Comparison of ENCODE assay signal across 8 mouse cellular contexts in the genomic region with DNA sequence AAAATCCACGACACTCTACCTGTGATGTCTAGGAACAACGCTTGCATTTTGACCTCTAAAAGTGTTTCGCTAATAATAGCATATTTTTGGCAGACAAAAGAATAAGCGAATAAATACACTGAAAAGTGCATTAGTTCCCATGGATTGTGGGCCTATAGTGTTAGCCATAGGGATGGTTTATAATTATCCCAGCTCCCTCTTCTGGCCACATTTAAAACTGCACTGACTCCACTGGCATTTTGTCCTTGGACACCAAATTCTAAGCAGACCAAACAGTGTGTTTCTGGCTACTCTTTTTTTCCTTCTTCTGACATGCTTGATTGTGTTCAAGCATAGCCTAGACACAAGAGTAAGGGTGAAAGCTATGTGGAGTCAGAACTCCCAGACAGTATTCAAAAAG.
DNase-seq lines count a peak whose midpoint lies in the region; ATAC-seq and TF ChIP-seq lines count a peak whose summit lies in the region.

No protein-coding gene starts in this region.

- no peaks in the 10 kb centered on the region for H3K27me3 ChIP-seq in intestine, postnatal 0 days (replicated peaks; ENCODE audit: control insufficient read depth, insufficient read depth, low read length)
- H3K27me3 ChIP-seq in intestine, embryonic 15.5 days (replicated peaks) = no peaks in the 10 kb centered on the region
- H3K27me3 ChIP-seq in embryonic facial prominence, embryonic 11.5 days (ENCODE audit: control insufficient read depth, insufficient read depth, low read length) = no peaks in the 10 kb centered on the region
- H3K27me3 ChIP-seq in hindbrain, embryonic 12.5 days = no peaks in the 10 kb centered on the region
- no peaks in the 10 kb centered on the region for H3K27me3 ChIP-seq in neural tube, embryonic 11.5 days (ENCODE audit: control insufficient read depth, insufficient read depth, low read length)

- peak; percentile 80 for TF ChIP-seq CTCF in intestine, postnatal 0 days (IDR thresholded peaks at IDR 0.05; ENCODE audit: low read depth)

- no peak overlapping the region for H3K9ac ChIP-seq in intestine, postnatal 0 days (ENCODE audit: low read depth, low read length)
- H3K9ac ChIP-seq in intestine, embryonic 15.5 days = no peak overlapping the region
- no peak overlapping the region for H3K9ac ChIP-seq in embryonic facial prominence, embryonic 11.5 days (replicated peaks; ENCODE audit: low read length)
- no peak overlapping the region for H3K9ac ChIP-seq in hindbrain, embryonic 12.5 days
- H3K9ac ChIP-seq in neural tube, embryonic 11.5 days (ENCODE audit: low read length) = no peak overlapping the region

- H3K4me1 ChIP-seq in intestine, postnatal 0 days (replicated peaks; ENCODE audit: control insufficient read depth, insufficient read depth, low read length) = no peaks in the 10 kb centered on the region
- no peaks in the 10 kb centered on the region for H3K4me1 ChIP-seq in intestine, embryonic 15.5 days (replicated peaks)
- H3K4me1 ChIP-seq in embryonic facial prominence, embryonic 11.5 days (ENCODE audit: control insufficient read depth, insufficient read depth, low read length) = no peaks in the 10 kb centered on the region
- H3K4me1 ChIP-seq in hindbrain, embryonic 12.5 days = no peaks in the 10 kb centered on the region
- H3K4me1 ChIP-seq in neural tube, embryonic 11.5 days (ENCODE audit: control insufficient read depth, insufficient read depth, low read length) = no peaks in the 10 kb centered on the region

- no peak overlapping the region for H3K4me3 ChIP-seq in intestine, postnatal 0 days (ENCODE audit: low read depth, low read length)
- no peak overlapping the region for H3K4me3 ChIP-seq in intestine, embryonic 15.5 days (replicated peaks)
- no peak overlapping the region for H3K4me3 ChIP-seq in embryonic facial prominence, embryonic 11.5 days (ENCODE audit: low read depth, low read length)
- no peak overlapping the region for H3K4me3 ChIP-seq in hindbrain, embryonic 12.5 days
- H3K4me3 ChIP-seq in neural tube, embryonic 11.5 days (ENCODE audit: low read depth, low read length) = no peak overlapping the region

- 43% methylated on average over 4 of the region's 4 CpGs for WGBS in intestine, postnatal 0 days
- WGBS in intestine, embryonic 15.5 days = 42% methylated on average over 4 of the region's 4 CpGs
- WGBS in embryonic facial prominence, embryonic 11.5 days = 55% methylated on average over 4 of the region's 4 CpGs
- 52% methylated on average over 4 of the region's 4 CpGs for WGBS in hindbrain, embryonic 12.5 days
- WGBS in neural tube, embryonic 11.5 days = 56% methylated on average over 4 of the region's 4 CpGs

- no peaks in the 10 kb centered on the region for H3K9me3 ChIP-seq in intestine, postnatal 0 days (ENCODE audit: control insufficient read depth)
- no peaks in the 10 kb centered on the region for H3K9me3 ChIP-seq in intestine, embryonic 15.5 days
- H3K9me3 ChIP-seq in embryonic facial prominence, embryonic 11.5 days (replicated peaks; ENCODE audit: control insufficient read depth, low read length) = no peaks in the 10 kb centered on the region
- no peaks in the 10 kb centered on the region; the same call in 1 of the 2 replicates for H3K9me3 ChIP-seq in hindbrain, embryonic 12.5 days (replicated peaks)
- no peaks in the 10 kb centered on the region for H3K9me3 ChIP-seq in neural tube, embryonic 11.5 days (ENCODE audit: control insufficient read depth, low read length)

- H3K4me2 ChIP-seq in intestine, postnatal 0 days (replicated peaks; ENCODE audit: low read depth) = no peak overlapping the region
- no peak overlapping the region for H3K4me2 ChIP-seq in intestine, embryonic 15.5 days (replicated peaks)
- H3K4me2 ChIP-seq in embryonic facial prominence, embryonic 11.5 days (ENCODE audit: low read depth, low read length) = no peak overlapping the region
- H3K4me2 ChIP-seq in hindbrain, embryonic 12.5 days (replicated peaks) = no peak overlapping the region
- no peak overlapping the region for H3K4me2 ChIP-seq in neural tube, embryonic 11.5 days (ENCODE audit: low read depth)

- no peaks in the 10 kb centered on the region for H3K36me3 ChIP-seq in intestine, postnatal 0 days (ENCODE audit: control insufficient read depth, insufficient read depth)
- H3K36me3 ChIP-seq in intestine, embryonic 15.5 days = no peaks in the 10 kb centered on the region
- H3K36me3 ChIP-seq in embryonic facial prominence, embryonic 11.5 days (replicated peaks; ENCODE audit: control insufficient read depth, insufficient read depth, low read depth, low read length) = no peaks in the 10 kb centered on the region
- H3K36me3 ChIP-seq in hindbrain, embryonic 12.5 days = no peaks in the 10 kb centered on the region
- no peaks in the 10 kb centered on the region for H3K36me3 ChIP-seq in neural tube, embryonic 11.5 days (ENCODE audit: control insufficient read depth, insufficient read depth, low read length)

- DNase-seq in adrenal gland, postnatal 14 days = peak; percentile 62
- DNase-seq in embryonic facial prominence, embryonic 11.5 days (ENCODE audit: low spot score) = peak; percentile 79
- peak; percentile 67 to 69 for DNase-seq in left cerebral cortex, adult 18-20 months (ENCODE audit: low spot score in 2 of 2)
- DNase-seq in neural tube, embryonic 11.5 days (ENCODE audit: low spot score) = peak; percentile 48
- no peak for DNase-seq in spleen, postnatal 4 days (ENCODE audit: low spot score in 2 of 2)

- ATAC-seq in intestine, postnatal 0 days = no peak
- ATAC-seq in intestine, embryonic 15.5 days = no peak
- ATAC-seq in embryonic facial prominence, embryonic 11.5 days (replicated peaks; ENCODE audit: insufficient number of reproducible peaks, low FRiP score, low TSS enrichment, low read depth) = no peak
- peak; percentile 61; the same call in 1 of the 2 replicates for ATAC-seq in hindbrain, embryonic 12.5 days (ENCODE audit: low FRiP score)
- no peak for ATAC-seq in neural tube, embryonic 11.5 days (ENCODE audit: insufficient read depth, low FRiP score, low TSS enrichment)

- no peak overlapping the region for H3K27ac ChIP-seq in intestine, postnatal 0 days (ENCODE audit: low read depth, low read length)
- no peak overlapping the region for H3K27ac ChIP-seq in intestine, embryonic 15.5 days
- no peak overlapping the region for H3K27ac ChIP-seq in embryonic facial prominence, embryonic 11.5 days (replicated peaks; ENCODE audit: low read depth, low read length)
- H3K27ac ChIP-seq in hindbrain, embryonic 12.5 days = no peak overlapping the region
- no peak overlapping the region for H3K27ac ChIP-seq in neural tube, embryonic 11.5 days (ENCODE audit: low read depth, low read length)

Comparison
In these comparisons a context has a peak if more than half of its experiments do, and no peak if none do; other contexts are left out.
1. DNase-seq: peak in adrenal gland, postnatal 14 days (single experiment), embryonic facial prominence, embryonic 11.5 days (single experiment), left cerebral cortex, adult 18-20 months (2 of 2) and neural tube, embryonic 11.5 days (single experiment); none in spleen, postnatal 4 days (0 of 2).